Mouse (Mus musculus): Measurements from ENCODE around the gene Aars2. TPM values are rescaled to one million over a fixed set of nuclear protein-coding genes. Genes with fewer than 3 reads are reported as not detected.

Aars2 gene
- total and polyA plus RNA-seq, 2 experiments from 2014 or later, result 12.0 to 20.8 TPM

GRCm38 (mm10) chr17:45551249-45551796, 44.7 kb downstream of the Aars2 start:
- TF ChIP-seq CTCF (IDR thresholded peaks at IDR 0.05; ENCODE audit: low read depth), result no peak
- Histone ChIP-seq H3K4me3 (ENCODE audit: low read depth, low read length) (no peak overlapping the region), H3K4me2 (ENCODE audit: low read depth) (no peak overlapping the region), H3K4me1 (ENCODE audit: insufficient read depth) (peaks cover 12% of the 10 kb centered on the region), H3K27ac (ENCODE audit: low read depth, low read length) (no peak overlapping the region), H3K27me3 (ENCODE audit: insufficient read depth, low read length) (no peaks in the 10 kb centered on the region), H3K9me3 (ENCODE audit: low read length) (no peaks in the 10 kb centered on the region), H3K9ac (no peak overlapping the region), H3K36me3 (ENCODE audit: insufficient read depth) (peaks cover 7% of the 10 kb centered on the region)
- ATAC-seq (no peak), DNase-seq (no peak)
- 47% methylated on average over 7 of the region's 7 CpGs for WGBS

GRCm38 (mm10) chr17:45551816-45552451, 45.3 kb downstream of the Aars2 start:
- H3K4me2 ChIP-seq (ENCODE audit: low read depth), result no peak overlapping the region
- TF ChIP-seq CTCF (IDR thresholded peaks at IDR 0.05; ENCODE audit: low read depth), result peak; percentile 94

GRCm38 (mm10) chr17:45553065-45553464, 46.4 kb downstream of the Aars2 start:
- Histone ChIP-seq H3K27me3 (ENCODE audit: insufficient read depth, low read length) (no peaks in the 10 kb centered on the region), H3K4me1 (ENCODE audit: insufficient read depth) (peaks cover 9% of the 10 kb centered on the region), H3K36me3 (ENCODE audit: insufficient read depth) (no peaks in the 10 kb centered on the region), H3K9me3 (ENCODE audit: low read length) (no peaks in the 10 kb centered on the region), H3K9ac (no peak overlapping the region), H3K4me2 (ENCODE audit: low read depth) (no peak overlapping the region), H3K27ac (ENCODE audit: low read depth, low read length) (no peak overlapping the region), H3K4me3 (ENCODE audit: low read depth, low read length) (no peak overlapping the region)
- ATAC-seq, result no peak
- no peak for TF ChIP-seq CTCF (IDR thresholded peaks at IDR 0.05; ENCODE audit: low read depth)
- no peak for DNase-seq
- 86% methylated on average over 3 of the region's 3 CpGs for WGBS

More at GRCm38 (mm10) chr17:45551816-45552451, 45.3 kb downstream of the Aars2 start:
- no peak overlapping the region for H3K9ac ChIP-seq
- H3K9me3 ChIP-seq (ENCODE audit: low read length), result no peaks in the 10 kb centered on the region
- 0 out of 2 replicates have a peak, but pooled peaks cover 2% of the 10 kb centered on the region for H3K36me3 ChIP-seq (ENCODE audit: insufficient read depth)
- no peaks in the 10 kb centered on the region for H3K27me3 ChIP-seq (ENCODE audit: insufficient read depth, low read length)
- ATAC-seq (0 out of 2 replicates have a peak, but pooled peaks have one; percentile 18), DNase-seq (peak; percentile 87)
- no peak overlapping the region for H3K27ac ChIP-seq (ENCODE audit: low read depth, low read length)
- no peak overlapping the region for H3K4me3 ChIP-seq (ENCODE audit: low read depth, low read length)
- 2% methylated on average over 8 of the region's 8 CpGs for WGBS
- peaks cover 14% of the 10 kb centered on the region for H3K4me1 ChIP-seq (ENCODE audit: insufficient read depth)

GRCm38 (mm10) chr17:45554420-45554819, 47.8 kb downstream of the Aars2 start:
- no peak for ATAC-seq
- WGBS, result 65% methylated on average over 1 of the region's 1 CpGs
- Histone ChIP-seq H3K4me1 (ENCODE audit: insufficient read depth) (peaks cover 6% of the 10 kb centered on the region), H3K27me3 (ENCODE audit: insufficient read depth, low read length) (no peaks in the 10 kb centered on the region), H3K9ac (no peak overlapping the region), H3K9me3 (ENCODE audit: low read length) (no peaks in the 10 kb centered on the region), H3K27ac (ENCODE audit: low read depth, low read length) (no peak overlapping the region), H3K4me2 (ENCODE audit: low read depth) (no peak overlapping the region), H3K36me3 (ENCODE audit: insufficient read depth) (no peaks in the 10 kb centered on the region), H3K4me3 (ENCODE audit: low read depth, low read length) (no peak overlapping the region)
- DNase-seq, result no peak
- no peak for TF ChIP-seq CTCF (IDR thresholded peaks at IDR 0.05; ENCODE audit: low read depth)

- WGBS, result 5% methylated on average over 43 of the region's 45 CpGs
- no peaks in the 10 kb centered on the region for H3K36me3 ChIP-seq (ENCODE audit: insufficient read depth)
- H3K4me2 ChIP-seq (ENCODE audit: low read depth), result peak within 1 kb of the TSS; percentile 93
- peak within 1 kb of the TSS; percentile 56 for H3K9ac ChIP-seq
- ATAC-seq (peak; percentile 81), DNase-seq (peak; percentile 85)
- no peak within 1 kb of the TSS for H3K27ac ChIP-seq (ENCODE audit: low read depth, low read length)
- no peak for TF ChIP-seq CTCF (IDR thresholded peaks at IDR 0.05; ENCODE audit: low read depth)
- no peaks in the 10 kb centered on the region for H3K9me3 ChIP-seq (ENCODE audit: low read length)
- H3K4me3 ChIP-seq (ENCODE audit: low read depth, low read length), result peak within 1 kb of the TSS; percentile 53
- 0 out of 2 replicates have a peak, but pooled peaks cover 6% of the 10 kb centered on the region for H3K4me1 ChIP-seq (ENCODE audit: insufficient read depth)
- H3K27me3 ChIP-seq (ENCODE audit: insufficient read depth, low read length), result no peaks in the 10 kb centered on the region
Observed at GRCm38 (mm10) chr17:45555452-45556106, 48.9 kb downstream of the Aars2 start, which contains the start of gene Nfkbie. Gene Nfkbie, plus strand, starts transcription at chr17:45555703.

- no peak for DNase-seq
- TF ChIP-seq CTCF (IDR thresholded peaks at IDR 0.05; ENCODE audit: low read depth), result no peak
- Histone ChIP-seq H3K36me3 (ENCODE audit: insufficient read depth) (no peaks in the 10 kb centered on the region), H3K9me3 (ENCODE audit: low read length) (no peaks in the 10 kb centered on the region), H3K9ac (peak overlapping the region; percentile 56), H3K4me1 (ENCODE audit: insufficient read depth) (0 out of 2 replicates have a peak, but pooled peaks cover 6% of the 10 kb centered on the region), H3K27ac (ENCODE audit: low read depth, low read length) (no peak overlapping the region), H3K4me3 (ENCODE audit: low read depth, low read length) (peak overlapping the region; percentile 53), H3K27me3 (ENCODE audit: insufficient read depth, low read length) (no peaks in the 10 kb centered on the region), H3K4me2 (ENCODE audit: low read depth) (peak overlapping the region; percentile 93)
- 3% methylated on average over 14 of the region's 14 CpGs for WGBS
- ATAC-seq, result peak; percentile 4; the same call in 1 of the 2 replicates
Observed at GRCm38 (mm10) chr17:45556107-45556489, 49.5 kb downstream of the Aars2 start.
